Mouse (Mus musculus): ENCODE results near the gene Btnl9. TPM values are rescaled to one million over a fixed set of nuclear protein-coding genes. Genes with fewer than 3 reads are reported as not detected.
"Not testable (repeated sequence)": the region's sequence is repeated elsewhere in the genome, so short reads cannot be mapped to it uniquely, and the experiment has no call there.

Btnl9 gene
- total RNA-seq, 1 experiment from 2014 or later = 6.8 TPM

- no peak for ATAC-seq (replicated peaks in 1 of 2; ENCODE audit: insufficient read depth in 1 of 2, low FRiP score in 2 of 2, low TSS enrichment in 1 of 2, low read depth in 1 of 2, poor library complexity in 2 of 2, severe bottlenecking in 2 of 2)
Observed at GRCm38 (mm10) chr11:49191083-49191482, 4.1 kb upstream of the Btnl9 start.

- peak in 1 of 2 experiments; percentile 76; a peak in 2 of 4 replicates for ATAC-seq (replicated peaks in 1 of 2; ENCODE audit: insufficient read depth in 1 of 2, low FRiP score in 2 of 2, low TSS enrichment in 1 of 2, low read depth in 1 of 2, poor library complexity in 2 of 2, severe bottlenecking in 2 of 2)
Observed at GRCm38 (mm10) chr11:49189737-49190136, 2.8 kb upstream of the Btnl9 start.

GRCm38 (mm10) chr11:49187701-49188100 lies 742 bp upstream of the Btnl9 start:
- ATAC-seq (replicated peaks in 1 of 2; ENCODE audit: insufficient read depth in 1 of 2, low FRiP score in 2 of 2, low TSS enrichment in 1 of 2, low read depth in 1 of 2, poor library complexity in 2 of 2, severe bottlenecking in 2 of 2) = no peak

GRCm38 (mm10) chr11:49186452-49186851 lies 507 bp downstream of the Btnl9 start:
- ATAC-seq (replicated peaks in 1 of 2; ENCODE audit: insufficient read depth in 1 of 2, low FRiP score in 2 of 2, low TSS enrichment in 1 of 2, low read depth in 1 of 2, poor library complexity in 2 of 2, severe bottlenecking in 2 of 2) = no peak

GRCm38 (mm10) chr11:49183172-49183571 lies 3.8 kb downstream of the Btnl9 start:
- ATAC-seq (replicated peaks in 1 of 2; ENCODE audit: insufficient read depth in 1 of 2, low FRiP score in 2 of 2, low TSS enrichment in 1 of 2, low read depth in 1 of 2, poor library complexity in 2 of 2, severe bottlenecking in 2 of 2) = no peak

GRCm38 (mm10) chr11:49176047-49176779 lies 10.7 kb downstream of the Btnl9 start:
- ATAC-seq (replicated peaks in 1 of 2; ENCODE audit: insufficient read depth in 1 of 2, low FRiP score in 2 of 2, low TSS enrichment in 1 of 2, low read depth in 1 of 2, poor library complexity in 2 of 2, severe bottlenecking in 2 of 2) = not testable (repeated sequence)

GRCm38 (mm10) chr11:49175345-49175744 lies 11.6 kb downstream of the Btnl9 start:
- peak; percentile 86 to 91 for ATAC-seq (replicated peaks in 1 of 2; ENCODE audit: insufficient read depth in 1 of 2, low FRiP score in 2 of 2, low TSS enrichment in 1 of 2, low read depth in 1 of 2, poor library complexity in 2 of 2, severe bottlenecking in 2 of 2)

GRCm38 (mm10) chr11:49170576-49170975 lies 16.4 kb downstream of the Btnl9 start:
- peak; percentile 77 to 83 for ATAC-seq (replicated peaks in 1 of 2; ENCODE audit: insufficient read depth in 1 of 2, low FRiP score in 2 of 2, low TSS enrichment in 1 of 2, low read depth in 1 of 2, poor library complexity in 2 of 2, severe bottlenecking in 2 of 2)

- ATAC-seq (replicated peaks in 1 of 2; ENCODE audit: insufficient read depth in 1 of 2, low FRiP score in 2 of 2, low TSS enrichment in 1 of 2, low read depth in 1 of 2, poor library complexity in 2 of 2, severe bottlenecking in 2 of 2) = peak; percentile 23 to 44; a peak in 2 of 4 replicates
Observed at GRCm38 (mm10) chr11:49168839-49169611, 17.9 kb downstream of the Btnl9 start.

- no peak; a peak in 1 of 4 replicates for ATAC-seq (replicated peaks in 1 of 2; ENCODE audit: insufficient read depth in 1 of 2, low FRiP score in 2 of 2, low TSS enrichment in 1 of 2, low read depth in 1 of 2, poor library complexity in 2 of 2, severe bottlenecking in 2 of 2)
Observed at GRCm38 (mm10) chr11:49156821-49157814, 29.8 kb downstream of the Btnl9 start.

GRCm38 (mm10) chr11:49154077-49154476 lies 32.9 kb downstream of the Btnl9 start, which contains the start of gene Olfr1394:
Olfr1394 (plus strand) TSS chr11:49154377.
- no peak for ATAC-seq (replicated peaks in 1 of 2; ENCODE audit: insufficient read depth in 1 of 2, low FRiP score in 2 of 2, low TSS enrichment in 1 of 2, low read depth in 1 of 2, poor library complexity in 2 of 2, severe bottlenecking in 2 of 2)

- no peak for ATAC-seq (replicated peaks in 1 of 2; ENCODE audit: insufficient read depth in 1 of 2, low FRiP score in 2 of 2, low TSS enrichment in 1 of 2, low read depth in 1 of 2, poor library complexity in 2 of 2, severe bottlenecking in 2 of 2)
Observed at GRCm38 (mm10) chr11:49141974-49142373, 45.0 kb downstream of the Btnl9 start, which contains the start of gene Olfr1395. Olfr1395 (plus strand) TSS chr11:49142274.

- no peak for ATAC-seq (replicated peaks in 1 of 2; ENCODE audit: insufficient read depth in 1 of 2, low FRiP score in 2 of 2, low TSS enrichment in 1 of 2, low read depth in 1 of 2, poor library complexity in 2 of 2, severe bottlenecking in 2 of 2)
Observed at GRCm38 (mm10) chr11:49124169-49124568, 62.8 kb downstream of the Btnl9 start.

GRCm38 (mm10) chr11:49119635-49120034 lies 67.3 kb downstream of the Btnl9 start:
- ATAC-seq (replicated peaks in 1 of 2; ENCODE audit: insufficient read depth in 1 of 2, low FRiP score in 2 of 2, low TSS enrichment in 1 of 2, low read depth in 1 of 2, poor library complexity in 2 of 2, severe bottlenecking in 2 of 2) = no peak
